Mouse (Mus musculus): Measurements from ENCODE around the gene Rbm20.
A peak's percentile ranks its signal among the peaks of the same experiment; 100 is the strongest.
"Not testable (repeated sequence)": the region's sequence is repeated elsewhere in the genome, so short reads cannot be mapped to it uniquely, and the experiment has no call there.

The Rbm20 gene

DNA sequence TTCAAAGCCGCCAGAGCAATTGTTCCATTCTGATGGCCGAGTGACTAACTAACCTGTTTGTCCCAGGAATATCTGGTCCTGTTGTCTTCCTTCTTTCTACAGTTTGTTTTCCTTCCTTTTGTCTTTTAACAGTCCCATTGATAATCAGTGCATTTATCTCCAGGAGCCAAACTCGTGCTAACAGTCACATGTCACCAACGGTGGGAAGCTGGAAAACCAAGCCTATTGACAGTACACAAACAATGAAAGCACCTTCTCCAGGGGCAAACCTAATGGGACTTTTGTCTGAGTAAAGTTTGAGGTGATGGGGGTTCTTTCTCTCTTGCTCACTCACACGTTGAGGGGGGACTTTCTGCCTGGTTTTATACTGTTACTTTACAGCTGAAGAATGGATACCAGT lies 213.2 kb downstream of the Rbm20 start:
- no peak for DNase-seq

DNA sequence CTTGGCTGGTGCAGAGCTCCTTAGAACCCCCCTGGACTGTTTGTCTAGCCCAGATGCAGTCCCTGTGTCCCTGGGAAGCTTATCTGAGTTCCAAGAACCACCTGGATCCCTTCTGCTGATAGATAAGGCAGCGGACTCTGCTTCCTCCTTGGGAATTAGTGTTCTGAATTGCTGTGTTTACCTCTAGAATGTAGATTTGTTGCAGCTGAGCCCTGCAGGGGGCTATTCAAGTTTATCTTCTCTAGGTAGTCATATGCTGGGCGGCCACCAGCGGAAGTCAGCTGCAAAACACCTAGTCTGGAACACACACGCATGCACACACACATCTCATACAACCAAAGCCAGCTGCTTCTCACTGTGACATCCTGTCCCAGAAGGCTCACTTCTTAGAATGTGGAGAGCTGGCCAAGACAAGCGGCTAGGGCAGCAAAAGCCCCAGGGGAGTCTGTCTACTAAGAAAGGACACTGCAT lies 213.7 kb downstream of the Rbm20 start:
- peak in 1 of 2 experiments; percentile 8 for DNase-seq

DNA sequence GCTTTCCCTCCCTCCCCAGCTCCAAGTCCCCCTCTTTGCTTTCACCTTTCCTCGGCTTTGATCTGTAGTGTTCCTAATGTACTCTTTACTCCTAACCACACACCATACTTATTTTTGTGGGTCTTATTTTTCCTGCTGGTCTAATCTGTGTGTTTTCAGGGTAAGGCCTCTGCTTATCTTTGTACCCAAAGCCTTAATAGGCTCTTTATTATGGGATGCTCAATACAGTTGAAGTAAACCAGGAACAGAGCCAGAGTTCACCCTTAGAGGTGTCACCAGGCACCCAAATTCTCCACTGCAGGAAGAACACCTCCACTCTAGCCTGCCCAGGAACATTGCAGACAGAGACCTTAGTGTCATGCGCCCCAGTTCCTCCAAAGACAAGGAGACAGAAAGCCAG lies 214.5 kb downstream of the Rbm20 start:
- no peak for DNase-seq

DNA sequence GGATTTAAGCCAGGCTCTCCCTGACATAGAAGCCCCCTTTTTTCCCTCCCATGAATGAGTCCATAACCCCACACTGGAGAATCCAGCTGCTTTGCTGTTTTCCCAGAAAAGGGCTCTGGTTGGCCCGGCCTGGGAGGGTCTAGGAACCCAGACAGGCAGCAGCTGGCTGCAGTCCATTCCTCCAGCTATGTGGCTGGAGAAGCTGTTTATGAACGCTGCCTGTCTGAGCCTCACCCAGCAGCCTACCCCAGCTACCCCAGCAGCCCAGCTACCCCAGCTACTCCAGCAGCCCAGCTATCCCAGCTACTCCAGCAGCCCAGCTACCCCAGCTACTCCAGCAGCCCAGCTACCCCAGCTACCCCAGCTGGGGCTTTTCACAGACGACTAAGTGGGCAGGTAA lies 215.0 kb downstream of the Rbm20 start, which contains the start of gene Pdcd4:
TSS of gene Pdcd4 (plus strand) at position 171 of the 400 bp plus-strand sequence.
- DNase-seq: peak in 1 of 2 experiments; percentile 13

DNA sequence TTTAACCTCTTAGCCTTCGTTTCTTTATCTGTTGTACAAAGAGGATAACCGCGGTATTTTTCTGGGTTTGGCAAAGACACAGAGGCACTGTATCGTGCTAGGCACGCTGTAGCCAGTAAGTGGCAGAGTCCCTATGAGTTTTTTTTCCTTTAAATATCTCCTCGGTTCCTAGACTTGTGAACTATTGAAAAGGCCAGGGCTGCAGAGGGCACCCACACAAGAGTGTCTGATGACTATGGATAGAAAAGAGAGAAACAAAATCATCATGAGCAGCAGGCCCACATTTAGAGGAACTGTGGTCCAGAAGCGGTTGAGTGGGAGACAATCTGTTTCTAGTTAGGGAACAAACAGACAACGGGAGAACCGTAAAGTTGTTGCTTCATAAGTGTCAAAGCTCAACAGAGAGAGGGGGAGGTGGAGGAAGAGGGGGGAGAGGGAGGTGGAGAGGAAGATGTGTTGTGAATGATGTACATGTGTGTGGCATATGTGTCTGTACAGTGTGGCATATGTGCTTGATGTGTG lies 215.8 kb downstream of the Rbm20 start:
- no peak for DNase-seq

DNA sequence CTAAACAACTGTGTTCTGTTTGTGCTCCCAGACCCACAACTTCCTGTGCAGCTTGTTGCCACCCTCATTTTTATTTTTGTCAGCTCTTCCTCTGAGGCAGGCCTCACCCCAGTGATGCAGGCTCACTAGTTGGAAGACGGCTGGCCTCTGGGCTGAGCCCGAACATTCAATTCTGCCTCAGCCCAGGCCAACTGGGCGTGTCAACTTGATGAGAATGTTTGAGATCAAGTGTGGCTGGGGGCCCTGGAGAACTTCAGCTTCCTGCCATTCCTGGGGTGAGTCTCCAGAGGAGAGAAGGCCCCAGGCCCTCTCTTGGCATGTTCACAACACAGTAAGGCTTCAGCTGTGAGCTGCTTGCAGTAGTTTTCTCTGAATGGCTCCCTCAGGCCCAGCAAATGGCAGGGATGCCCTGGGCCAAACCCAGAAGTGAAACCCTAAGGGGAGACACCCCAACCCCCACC lies 216.6 kb downstream of the Rbm20 start:
- no peak for DNase-seq

DNA sequence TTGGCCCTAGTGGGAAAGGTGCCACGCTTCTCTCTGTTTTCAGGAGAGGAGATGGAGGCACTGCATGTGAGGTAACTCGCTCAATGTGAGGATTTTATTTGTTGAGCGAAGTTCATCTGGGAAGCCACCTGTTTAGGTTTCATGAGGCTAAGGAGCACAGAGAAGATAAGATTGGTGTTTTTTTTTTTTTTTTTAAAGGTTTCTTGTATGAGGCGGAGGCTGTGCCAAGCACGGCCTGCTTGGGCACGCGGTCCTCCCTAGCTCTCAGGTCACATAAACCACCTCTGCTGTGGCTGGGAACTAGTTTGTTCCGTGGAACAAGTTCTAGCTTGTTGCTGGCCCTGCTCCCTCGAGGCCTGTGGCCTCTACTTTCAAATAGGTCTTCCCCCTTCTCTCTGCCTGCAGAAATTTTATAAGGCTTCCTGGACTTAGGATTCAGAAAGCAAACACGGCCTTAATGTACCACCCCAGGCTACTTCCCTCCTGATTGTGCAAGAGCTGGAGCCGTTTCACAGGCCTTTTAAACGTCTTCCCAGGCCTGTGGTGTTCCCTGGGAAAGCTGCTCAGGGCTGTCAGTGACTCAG lies 217.5 kb downstream of the Rbm20 start:
- peak; percentile 27 to 73 for DNase-seq

DNA sequence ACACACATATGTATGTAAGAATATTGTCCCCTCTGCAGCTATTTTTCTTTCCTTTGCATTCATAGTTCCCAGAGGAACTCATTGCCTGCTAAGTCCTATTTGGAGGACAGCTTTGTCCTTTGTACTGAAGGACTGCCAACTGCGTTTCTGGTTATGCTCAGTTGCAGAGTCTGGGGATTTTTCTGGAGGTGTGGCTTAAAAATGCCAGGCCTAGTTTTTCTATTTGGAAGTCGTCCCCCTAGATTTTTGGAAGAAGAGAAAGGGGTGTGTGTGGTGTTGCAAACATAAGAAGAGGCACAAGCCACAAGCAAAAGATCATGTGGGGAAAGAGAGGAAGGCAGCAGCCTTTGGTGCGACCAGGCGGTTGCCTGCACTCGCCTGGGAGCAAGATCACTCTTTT lies 220.9 kb downstream of the Rbm20 start:
- DNase-seq: no peak

DNA sequence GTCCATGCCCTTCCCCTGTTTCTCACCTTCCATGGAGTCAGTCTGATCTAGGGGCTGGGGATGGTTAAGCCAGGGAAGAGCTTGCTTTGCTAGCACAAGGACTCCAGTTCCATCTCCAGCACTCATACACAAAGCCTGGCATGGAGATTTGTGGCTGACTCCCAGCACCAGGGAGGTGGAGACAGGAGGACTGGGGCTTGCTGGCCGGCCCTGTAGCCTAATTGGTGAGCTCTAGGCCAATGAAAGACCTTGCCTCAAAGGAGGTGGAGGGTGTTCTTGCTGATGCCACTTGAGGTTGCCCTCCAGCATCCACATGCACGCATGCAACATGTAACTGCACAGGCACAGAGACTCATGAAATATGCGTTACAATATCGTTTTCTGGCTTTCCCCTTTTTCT lies 221.4 kb downstream of the Rbm20 start:
- no peak for DNase-seq

DNA sequence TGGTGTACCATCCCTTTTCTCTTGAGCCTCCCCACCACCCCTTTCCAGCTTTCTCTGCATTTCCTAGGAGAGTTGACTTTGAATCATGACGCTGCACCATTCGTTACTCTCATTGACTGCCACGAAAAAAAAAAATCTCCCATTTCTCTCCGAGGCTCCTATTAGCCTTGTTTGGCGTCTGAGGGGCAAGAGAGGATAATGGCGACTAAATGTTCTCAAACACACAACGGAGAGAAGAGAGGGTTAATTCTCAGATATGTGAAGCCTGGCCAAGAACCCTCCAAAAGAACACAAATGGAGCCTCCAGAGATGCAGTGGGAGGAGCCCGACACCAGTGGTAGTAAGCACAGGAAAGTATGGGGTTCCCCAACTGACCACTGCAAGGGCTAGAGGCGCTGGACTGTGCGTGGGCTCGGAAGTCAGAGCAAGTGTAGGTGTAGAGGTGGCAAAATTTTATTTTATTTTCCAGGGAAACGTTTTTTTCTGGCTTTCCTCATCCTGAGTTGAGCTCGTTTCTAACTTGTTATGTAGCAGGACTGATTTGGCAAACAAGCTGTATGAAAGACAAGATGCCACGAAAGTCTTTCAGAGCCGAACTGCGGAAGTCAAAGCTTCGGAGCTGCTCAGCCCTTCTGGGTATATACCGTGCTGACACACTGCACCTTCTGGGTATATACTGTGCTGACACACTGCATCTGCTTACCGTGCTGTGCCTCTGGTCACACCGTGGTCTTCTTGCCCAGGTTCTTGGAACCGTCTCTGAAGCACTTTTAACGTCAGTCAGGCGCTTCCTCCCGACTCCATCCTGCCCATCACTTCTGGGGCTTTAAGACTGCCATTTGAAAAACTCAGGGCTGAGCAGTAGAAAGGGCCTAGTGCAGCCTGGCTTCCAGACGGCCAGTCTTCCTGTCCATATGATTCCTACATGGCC lies 222.1 kb downstream of the Rbm20 start:
- DNase-seq: no peak

DNA sequence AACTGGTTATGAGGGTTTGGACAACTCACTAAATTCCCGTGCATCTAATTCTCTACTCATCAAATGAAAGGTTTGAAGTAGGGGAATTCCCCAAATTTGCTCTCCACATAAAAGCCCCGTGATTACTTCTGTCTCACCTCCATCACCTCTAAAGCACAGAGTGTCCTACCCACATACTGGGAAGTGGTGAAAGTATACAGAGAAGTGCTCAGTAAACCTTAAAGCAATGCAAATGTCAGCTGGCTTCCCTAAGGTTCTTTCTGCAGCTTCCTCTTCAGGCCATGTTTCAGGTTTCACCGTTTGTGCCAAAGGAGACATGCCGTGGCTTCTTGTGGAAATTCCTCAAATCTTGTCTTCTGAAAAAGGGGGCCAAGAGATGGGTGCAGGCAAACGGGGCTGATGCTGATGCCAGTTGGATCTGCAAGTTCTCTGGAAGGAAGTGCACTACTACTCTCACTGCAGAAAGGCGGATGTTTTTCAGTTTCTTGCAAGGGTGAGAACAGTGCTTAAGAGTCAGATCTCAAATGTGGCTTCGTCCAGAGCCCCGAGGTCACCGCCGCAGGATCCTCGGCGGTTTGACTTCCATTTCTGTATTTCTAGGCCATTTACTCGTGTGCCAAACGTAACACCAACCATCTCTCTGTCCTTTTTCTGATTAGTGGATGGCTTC lies 223.0 kb downstream of the Rbm20 start:
- DNase-seq: no peak

DNA sequence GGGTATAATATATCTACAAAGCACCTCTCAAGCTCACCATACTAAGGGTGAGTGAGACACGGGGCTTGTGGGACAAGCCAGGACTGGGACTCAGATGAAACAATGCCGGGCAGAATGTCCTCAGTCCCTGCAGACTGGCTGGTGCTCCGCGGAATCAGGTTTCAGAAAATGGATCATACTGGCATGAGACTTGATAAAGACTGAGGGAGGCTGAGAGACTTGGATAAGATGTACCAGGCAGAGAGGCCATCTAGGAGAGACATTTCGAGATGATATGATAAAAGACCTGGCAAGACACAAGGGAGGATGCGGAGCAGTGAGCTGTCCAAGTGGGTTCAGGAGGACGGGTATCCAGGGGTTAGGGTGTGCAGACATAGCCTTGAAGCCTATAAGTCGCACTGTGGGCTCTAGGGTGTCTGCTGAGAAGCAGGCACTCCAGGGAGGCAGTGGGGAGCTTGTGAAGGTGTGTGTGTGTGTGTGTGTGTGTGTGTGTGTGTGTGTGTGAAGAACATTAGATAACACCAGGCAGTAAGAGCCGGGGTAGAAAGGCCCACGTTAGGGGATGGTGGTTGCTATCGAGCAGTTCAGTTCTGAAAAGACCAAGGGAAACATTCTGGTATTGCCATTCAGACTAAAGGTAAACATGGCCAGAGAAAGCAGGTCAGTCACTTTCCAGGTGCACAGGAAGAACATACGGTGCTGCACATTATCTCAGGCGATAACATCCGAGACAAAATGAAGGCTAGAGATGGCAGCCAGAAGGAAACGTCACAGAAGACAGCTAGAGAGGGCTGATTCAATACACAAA lies 225.0 kb downstream of the Rbm20 start:
- DNase-seq: no peak

DNA sequence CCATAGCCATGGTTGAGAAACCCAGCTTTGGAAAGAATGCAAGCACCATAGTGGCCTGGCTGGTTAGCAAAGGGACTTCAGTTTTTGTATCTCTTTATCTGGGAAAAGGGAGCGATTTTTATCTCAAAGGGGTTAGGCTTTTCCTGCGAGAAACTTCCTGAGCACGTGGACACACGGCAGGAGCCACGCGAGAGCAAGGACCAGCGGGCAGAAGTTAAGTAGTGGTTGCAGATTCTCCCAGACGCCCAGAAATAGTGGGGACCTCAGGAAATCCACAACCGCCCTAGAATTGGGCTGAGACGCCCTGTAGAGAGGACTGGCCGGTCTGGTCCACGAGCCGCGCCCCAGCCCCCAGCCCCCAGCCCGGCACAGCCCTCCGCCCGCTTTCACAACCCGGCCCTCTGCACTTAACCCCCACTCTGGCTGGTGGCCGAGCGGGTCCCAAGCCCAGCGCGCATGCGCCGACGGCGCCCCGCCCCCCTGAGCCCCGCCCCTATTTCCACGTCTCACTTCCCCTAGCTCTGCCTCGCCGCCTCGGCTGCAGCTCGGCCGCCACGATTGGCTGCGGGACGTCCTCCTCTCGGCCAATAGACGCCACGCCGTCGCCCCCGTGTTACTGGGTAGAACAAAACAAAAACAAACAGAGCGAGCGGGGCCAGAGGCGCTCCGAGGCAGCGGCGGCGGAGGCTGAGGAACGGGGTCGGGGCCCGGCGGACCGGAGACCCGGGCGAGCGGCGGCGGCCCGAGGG lies 225.8 kb downstream of the Rbm20 start:
- DNase-seq: peak; percentile 96 to 99

DNA sequence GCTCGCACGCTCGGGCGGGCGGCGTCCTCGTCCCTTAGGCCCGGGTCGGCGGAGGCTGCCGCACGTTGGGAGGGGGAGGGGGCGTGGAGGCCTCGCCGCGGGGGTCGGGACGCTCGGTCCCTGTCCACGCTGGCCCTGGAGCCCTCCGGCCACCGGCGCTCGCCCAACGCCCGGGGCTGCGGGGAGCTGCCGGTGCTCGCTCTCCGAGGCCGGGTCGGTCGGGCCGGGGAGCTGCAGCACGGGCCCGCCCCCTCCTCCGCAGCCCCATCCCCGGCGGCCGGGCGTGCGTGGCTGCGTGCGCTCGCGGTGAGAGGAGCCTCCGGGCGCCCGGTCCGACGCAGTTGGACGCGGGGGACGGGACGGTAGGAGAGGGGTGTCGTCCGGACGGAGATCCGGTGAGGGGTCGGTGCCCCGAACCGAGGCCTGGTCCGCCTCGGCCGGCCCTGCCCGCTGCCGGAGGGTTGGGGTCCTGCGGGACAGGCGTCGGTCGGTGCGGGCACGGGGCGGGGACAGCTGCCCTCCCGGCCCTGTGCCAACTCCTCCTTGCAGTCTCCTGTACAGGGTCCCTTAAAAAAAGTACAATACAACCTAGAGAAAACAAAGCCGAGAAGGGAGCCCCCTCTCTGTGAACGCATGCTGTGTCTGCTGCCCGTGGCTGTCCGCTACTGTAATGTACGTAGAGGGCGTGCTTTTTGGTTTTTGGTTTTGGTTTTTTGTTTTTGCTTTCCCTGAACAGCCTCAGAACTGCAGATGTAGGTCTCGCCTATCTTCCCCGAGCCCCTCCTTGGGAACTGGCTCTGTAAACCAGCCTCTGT lies 226.6 kb downstream of the Rbm20 start:
- peak; percentile 57 to 71 for DNase-seq

DNA sequence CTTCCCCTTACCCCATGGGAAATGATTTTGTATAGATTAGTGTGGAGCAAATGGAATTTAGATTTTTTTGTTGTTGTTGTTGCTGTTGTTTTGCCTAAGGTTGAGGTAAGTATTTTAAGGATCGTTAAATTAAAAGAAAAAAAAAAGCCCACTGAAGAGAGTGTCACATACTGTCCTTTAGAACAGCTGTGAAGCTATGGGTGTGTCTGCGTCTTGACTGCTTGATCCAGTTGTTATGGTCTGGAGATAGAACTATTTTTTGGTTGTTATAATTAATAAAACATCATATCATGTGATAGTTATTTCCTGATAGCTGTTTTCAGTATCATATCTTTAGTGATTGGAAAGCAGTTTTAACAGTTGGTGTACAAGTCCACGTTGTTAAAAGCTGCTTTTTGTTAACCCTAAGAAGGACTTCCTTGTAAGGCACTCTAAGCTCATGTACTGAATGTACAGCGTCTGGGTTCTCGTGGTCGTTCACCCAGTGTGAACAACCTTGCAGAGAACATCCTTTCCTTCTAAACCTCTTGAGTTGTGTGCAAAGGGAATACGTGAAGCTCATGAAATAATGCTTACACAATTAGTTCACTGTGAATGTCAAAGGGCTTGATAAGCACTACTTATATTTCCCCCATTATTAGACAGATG lies 227.9 kb downstream of the Rbm20 start:
- DNase-seq: no peak

DNA sequence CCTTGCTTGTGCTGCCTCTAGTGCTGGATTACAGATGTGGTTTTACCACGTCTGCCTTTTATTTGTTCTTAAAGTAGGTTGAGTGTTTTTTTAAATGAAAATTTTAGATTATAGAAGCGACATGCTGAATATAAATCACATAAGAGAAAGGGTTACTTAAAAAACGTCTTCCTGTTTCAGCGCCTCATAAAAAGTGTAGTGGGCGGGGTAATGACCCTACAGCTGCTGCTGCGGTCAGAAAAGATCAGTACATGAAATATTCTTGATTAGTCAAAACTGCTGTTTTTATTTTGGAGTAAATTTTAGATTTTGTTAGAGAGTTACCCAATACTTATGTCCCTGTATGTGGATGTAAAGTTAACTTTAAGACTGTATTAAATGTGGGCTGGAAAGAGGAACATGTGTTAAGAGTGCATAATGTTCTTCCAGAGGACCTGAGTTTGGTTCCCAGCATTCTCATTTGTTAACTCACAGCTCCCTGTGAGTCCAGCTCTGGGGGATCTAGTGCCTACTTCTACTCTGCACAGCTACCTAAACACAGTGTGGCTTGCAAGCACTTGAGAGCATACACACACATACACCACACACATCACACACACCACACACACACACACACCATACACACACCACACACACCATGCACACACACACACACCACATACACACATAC lies 229.1 kb downstream of the Rbm20 start:
- no peak for DNase-seq

DNA sequence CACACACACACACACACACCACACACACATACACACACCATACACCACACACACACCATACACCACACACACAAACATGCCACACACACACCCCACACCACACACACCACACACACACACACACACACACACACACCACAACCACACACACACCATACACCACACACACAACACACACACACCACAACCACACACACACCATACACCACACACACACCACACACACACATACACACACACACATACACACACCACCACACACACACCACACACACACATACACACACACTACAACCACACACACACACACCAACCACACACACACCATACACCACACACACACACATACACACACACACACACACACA lies 229.6 kb downstream of the Rbm20 start:
- DNase-seq: not testable (repeated sequence)

DNA sequence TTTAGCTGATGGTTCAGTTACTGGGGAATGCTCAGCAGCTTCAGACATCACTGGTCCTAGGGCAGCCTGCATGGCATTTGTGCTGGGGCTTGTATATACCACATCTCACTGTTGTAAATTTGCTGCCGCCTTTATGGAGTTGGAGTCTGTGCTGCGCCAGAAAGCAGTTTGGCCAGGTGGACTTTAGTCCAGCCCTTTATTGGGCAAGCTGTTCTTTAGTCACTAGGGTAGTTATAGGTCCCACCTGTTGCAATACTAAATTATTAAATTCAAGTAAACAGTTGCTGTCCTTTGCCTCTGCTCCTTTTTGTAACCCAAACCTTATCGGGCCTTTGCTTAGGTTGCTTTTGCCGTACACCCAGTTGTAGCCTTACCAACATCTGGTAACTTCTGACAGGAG lies 237.8 kb downstream of the Rbm20 start:
- DNase-seq: no peak
